Mouse (Mus musculus) embryonic facial prominence, embryonic 15.5 days (tissue): ENCODE measurements around the gene Ptprq. TPM values are rescaled to one million over a fixed set of nuclear protein-coding genes. Genes with fewer than 3 reads are reported as not detected.

ENCODE experiments used
- ATAC-seq: fragments of 200-750 bp; cut with Nextera tagmentation; 2 replicates; pipeline ENCODE4 v1.8.0; 2017; ENCODE audit warnings: low read depth, moderate TSS enrichment; ENCODE audit not compliant: insufficient number of reproducible peaks, low FRiP score, low TSS enrichment
- H3K27ac ChIP-seq: fragments of 300-500 bp; sonication (generic); replicated peaks from 2 replicates; pipeline ENCODE4 v1.5.1; 2015; ENCODE audit warnings: mild to moderate bottlenecking, inconsistent platforms
- H3K27me3 ChIP-seq: fragments of 300-500 bp; sonication (generic); 2 replicates; pipeline ENCODE4 v1.6.1; 2015; ENCODE audit warnings: inconsistent platforms
- H3K36me3 ChIP-seq: fragments of 300-500 bp; sonication (generic); 2 replicates; pipeline ENCODE4 v1.6.1; 2015; ENCODE audit warnings: mild to moderate bottlenecking, inconsistent platforms
- H3K4me1 ChIP-seq: fragments of 300-500 bp; sonication (generic); 2 replicates; pipeline ENCODE4 v1.6.1; 2015; ENCODE audit warnings: inconsistent platforms
- H3K4me2 ChIP-seq: fragments of 300-500 bp; sonication (generic); replicated peaks from 2 replicates; pipeline ENCODE4 v1.6.1; 2015; ENCODE audit warnings: mild to moderate bottlenecking, inconsistent platforms
- H3K4me3 ChIP-seq: fragments of 300-500 bp; sonication (generic); replicated peaks from 2 replicates; pipeline ENCODE4 v1.5.1; 2015; ENCODE audit warnings: mild to moderate bottlenecking, inconsistent platforms
- H3K9ac ChIP-seq: fragments of 300-500 bp; sonication (generic); 2 replicates; pipeline ENCODE4 v1.6.1; 2015; ENCODE audit warnings: inconsistent platforms
- H3K9me3 ChIP-seq: fragments of 300-500 bp; sonication (generic); replicated peaks from 2 replicates; pipeline ENCODE4 v1.6.1; 2016; ENCODE audit warnings: inconsistent platforms
- WGBS: fragments of 180-500 bp; shearing (Covaris S2); methylation state at CpG from one replicate; pipeline ENCODE4 v1.1.7; 2015; 5-methylcytosine and 5-hydroxymethylcytosine counted together
- polyA plus RNA-seq: library from polyadenylated mRNA; unstranded; fragments of >200 nt; fragmentation: Nextera tagmentation; extraction: Ambion mirVana; gene quantifications from 2 replicates; pipeline ENCODE4 v1.2.1, GENCODE M21; 2015

Ptprq gene
- polyA plus RNA-seq, 1 experiment from 2014 or later, result 0.19 TPM

DNA sequence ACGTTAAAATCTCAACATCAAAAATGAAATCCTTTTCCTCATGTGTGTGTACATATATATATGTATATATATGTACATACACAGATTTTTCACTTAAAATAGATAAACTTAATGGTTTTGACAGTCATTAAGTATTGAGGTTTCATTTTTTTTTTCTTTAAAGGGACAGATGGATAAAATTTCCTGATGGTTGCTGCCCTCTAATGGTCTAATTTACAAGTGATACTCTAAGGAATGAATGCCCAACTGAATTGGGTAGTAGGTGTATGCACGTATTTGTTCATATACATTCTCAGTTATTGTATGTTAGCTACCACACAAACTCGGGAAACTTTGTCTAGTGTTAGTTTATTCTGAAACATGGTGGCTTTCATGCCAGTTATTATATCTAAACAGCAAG, 15.4 kb downstream of the Ptprq start:
- Histone ChIP-seq H3K4me1 (no peaks in the 10 kb centered on the region), H3K36me3 (no peaks in the 10 kb centered on the region), H3K9me3 (no peaks in the 10 kb centered on the region), H3K27me3 (no peaks in the 10 kb centered on the region), H3K9ac (no peak overlapping the region), H3K27ac (no peak overlapping the region), H3K4me2 (no peak overlapping the region), H3K4me3 (no peak overlapping the region)
- ATAC-seq, result no peak
- WGBS, result 41% methylated on average over 3 of the region's 3 CpGs

DNA sequence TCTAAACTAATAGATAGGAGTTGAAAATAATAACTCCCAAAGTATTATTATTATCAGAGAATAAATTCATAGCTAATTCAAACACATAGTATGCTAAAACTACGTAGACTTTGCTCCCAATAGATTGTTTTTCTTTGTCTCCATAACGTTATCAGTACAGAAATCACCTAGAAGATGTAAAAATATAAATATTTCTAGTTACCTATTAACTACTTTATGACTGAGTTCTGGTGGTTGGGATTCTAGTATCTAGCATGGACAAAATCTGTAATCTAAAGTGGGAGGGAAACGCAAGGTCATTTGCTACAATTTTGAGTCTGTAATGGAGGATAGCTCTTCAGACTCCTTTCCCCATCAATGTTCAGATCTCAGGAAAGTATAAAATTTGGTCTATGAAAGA, 18.9 kb downstream of the Ptprq start:
- H3K9ac ChIP-seq, result no peak overlapping the region
- H3K27ac ChIP-seq, result no peak overlapping the region
- WGBS, result 87% methylated on average over 3 of the region's 3 CpGs
- no peaks in the 10 kb centered on the region for H3K9me3 ChIP-seq
- no peaks in the 10 kb centered on the region for H3K4me1 ChIP-seq
- ATAC-seq, result no peak
- H3K4me2 ChIP-seq, result no peak overlapping the region
- H3K27me3 ChIP-seq, result no peaks in the 10 kb centered on the region
- H3K4me3 ChIP-seq, result no peak overlapping the region
- no peaks in the 10 kb centered on the region for H3K36me3 ChIP-seq

DNA sequence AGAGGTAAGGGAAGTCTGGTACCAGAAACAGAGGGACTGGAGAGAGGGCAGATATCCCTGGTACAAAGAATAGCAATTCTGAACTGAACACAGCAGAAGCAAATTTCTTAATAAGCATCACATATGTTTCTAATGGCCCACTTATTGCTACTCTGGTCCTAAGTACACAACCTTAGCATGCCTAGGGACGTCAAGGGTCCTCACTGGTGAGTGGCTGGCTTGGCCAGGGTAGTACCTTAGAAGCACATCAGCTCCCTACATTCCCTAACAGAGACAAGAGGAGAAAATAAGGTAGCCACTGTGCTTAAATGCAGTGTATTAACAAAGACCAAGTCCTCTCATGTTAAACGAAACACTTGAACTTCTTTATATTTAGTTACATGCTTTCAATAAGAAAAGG, 21.1 kb downstream of the Ptprq start:
- no peaks in the 10 kb centered on the region for H3K27me3 ChIP-seq
- no peaks in the 10 kb centered on the region for H3K4me1 ChIP-seq
- ATAC-seq, result no peak
- no peaks in the 10 kb centered on the region for H3K36me3 ChIP-seq
- 57% methylated on average over 2 of the region's 2 CpGs for WGBS
- H3K9me3 ChIP-seq, result no peaks in the 10 kb centered on the region
- no peak overlapping the region for H3K4me3 ChIP-seq
- H3K27ac ChIP-seq, result no peak overlapping the region
- H3K9ac ChIP-seq, result no peak overlapping the region
- H3K4me2 ChIP-seq, result no peak overlapping the region

DNA sequence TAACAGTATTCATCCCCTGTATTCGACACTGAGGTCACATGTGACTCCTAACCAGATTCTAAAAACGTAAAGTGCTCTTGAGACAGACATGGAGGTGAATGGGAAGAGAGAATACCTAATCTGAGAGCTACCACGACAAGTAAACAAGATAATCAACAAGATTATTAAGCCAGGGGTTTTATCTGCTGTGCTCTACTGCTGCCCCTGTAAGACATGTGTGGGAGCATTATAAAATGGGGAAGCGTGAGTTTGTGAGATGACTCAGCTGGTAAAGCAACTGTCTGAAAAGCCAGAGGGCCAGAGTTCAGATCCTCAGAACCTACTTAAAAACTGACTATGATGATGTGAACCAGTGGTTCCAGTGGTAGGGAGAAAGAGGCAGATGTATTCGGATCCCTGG, 22.7 kb downstream of the Ptprq start:
- H3K4me2 ChIP-seq, result no peak overlapping the region
- H3K27me3 ChIP-seq, result no peaks in the 10 kb centered on the region
- H3K27ac ChIP-seq, result no peak overlapping the region
- ATAC-seq, result no peak
- no peak overlapping the region for H3K4me3 ChIP-seq
- H3K9ac ChIP-seq, result no peak overlapping the region
- 72% methylated on average over 5 of the region's 5 CpGs for WGBS
- H3K36me3 ChIP-seq, result no peaks in the 10 kb centered on the region
- no peaks in the 10 kb centered on the region for H3K9me3 ChIP-seq
- no peaks in the 10 kb centered on the region for H3K4me1 ChIP-seq

DNA sequence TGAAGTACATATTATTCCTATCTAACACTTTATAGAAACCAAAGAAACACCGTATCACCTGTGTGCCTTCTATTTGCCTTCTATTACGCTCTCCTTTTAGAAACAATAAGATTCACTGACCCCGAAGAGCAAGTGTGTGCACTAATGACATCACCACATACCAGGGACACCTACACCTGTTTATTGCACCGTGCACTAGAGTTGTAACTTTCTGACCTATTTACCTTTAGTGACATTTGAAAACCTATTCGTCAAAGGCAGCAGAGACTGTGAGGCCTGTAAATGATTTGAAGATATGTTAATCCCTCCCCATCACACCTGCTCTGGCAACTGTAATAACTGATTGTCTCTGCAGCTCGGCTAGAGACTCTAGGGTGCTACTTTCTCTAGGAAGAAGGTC, 32.5 kb downstream of the Ptprq start:
- H3K36me3 ChIP-seq, result no peaks in the 10 kb centered on the region
- no peak for ATAC-seq
- no peak overlapping the region for H3K27ac ChIP-seq
- no peak overlapping the region for H3K4me3 ChIP-seq
- no peak overlapping the region for H3K9ac ChIP-seq
- no peak overlapping the region for H3K4me2 ChIP-seq
- no peaks in the 10 kb centered on the region for H3K27me3 ChIP-seq
- no peaks in the 10 kb centered on the region for H3K9me3 ChIP-seq
- H3K4me1 ChIP-seq, result no peaks in the 10 kb centered on the region
- 68% methylated on average over 6 of the region's 6 CpGs for WGBS

DNA sequence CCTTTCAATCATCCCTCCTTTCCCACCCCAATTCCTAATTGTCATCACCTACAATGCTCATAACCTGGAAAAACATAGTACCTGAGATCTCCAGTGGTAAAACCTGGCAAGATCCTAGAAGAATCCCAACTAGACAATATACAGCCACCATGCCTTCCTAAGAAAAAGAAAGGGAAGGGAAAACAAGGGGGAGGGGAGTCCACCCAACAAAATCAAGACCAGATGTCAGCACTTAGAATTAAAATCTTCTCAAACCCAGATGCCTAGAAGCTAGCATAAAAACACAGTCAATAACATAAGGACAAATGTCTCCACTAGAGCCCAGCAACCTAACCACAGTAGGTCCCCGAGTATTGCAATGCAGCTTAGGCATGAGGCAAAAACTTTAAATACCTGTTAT, 43.9 kb downstream of the Ptprq start:
- no peaks in the 10 kb centered on the region for H3K36me3 ChIP-seq
- no peak overlapping the region for H3K9ac ChIP-seq
- no peaks in the 10 kb centered on the region for H3K4me1 ChIP-seq
- 20% methylated on average over 1 of the region's 1 CpGs for WGBS
- H3K9me3 ChIP-seq, result no peaks in the 10 kb centered on the region
- H3K4me2 ChIP-seq, result no peak overlapping the region
- no peak overlapping the region for H3K4me3 ChIP-seq
- H3K27ac ChIP-seq, result no peak overlapping the region
- H3K27me3 ChIP-seq, result no peaks in the 10 kb centered on the region
- no peak for ATAC-seq

DNA sequence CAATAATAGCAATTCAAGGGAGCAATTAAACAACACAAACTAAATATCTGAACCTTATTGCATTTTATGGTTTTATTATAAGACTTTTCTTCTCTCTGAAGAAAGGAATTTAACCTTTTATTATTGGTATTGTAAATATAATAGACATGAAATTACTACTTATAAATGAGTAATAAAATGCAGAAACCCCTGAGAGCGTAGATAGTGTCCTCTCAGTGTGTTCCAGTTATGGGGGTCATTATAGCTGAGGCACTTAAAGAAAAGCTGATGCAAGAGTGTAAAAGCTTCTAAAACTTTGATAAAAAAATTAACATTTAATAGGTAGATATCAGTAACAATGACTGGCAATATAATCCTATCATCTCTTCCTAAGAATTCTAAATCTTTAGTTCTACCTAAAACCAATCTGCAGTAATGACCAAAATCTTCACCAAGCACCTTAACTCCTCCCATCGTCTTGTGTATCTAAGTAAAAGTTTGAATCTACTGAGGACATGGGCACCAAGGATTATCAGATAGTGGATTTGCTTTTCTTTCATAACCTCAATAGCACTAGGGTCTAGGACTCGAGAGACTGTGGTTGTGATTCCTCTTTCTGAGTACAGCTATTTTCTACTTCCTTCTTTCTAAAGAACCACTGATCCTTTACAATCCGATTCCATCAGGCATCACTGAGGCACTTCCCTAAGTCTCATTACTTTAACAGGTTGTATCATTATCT, 51.3 kb downstream of the Ptprq start:
- Histone ChIP-seq H3K4me3 (no peak overlapping the region), H3K9me3 (no peaks in the 10 kb centered on the region), H3K27ac (no peak overlapping the region), H3K27me3 (no peaks in the 10 kb centered on the region), H3K4me1 (no peaks in the 10 kb centered on the region), H3K9ac (no peak overlapping the region), H3K36me3 (no peaks in the 10 kb centered on the region), H3K4me2 (no peak overlapping the region)
- 84% methylated on average over 4 of the region's 4 CpGs for WGBS
- ATAC-seq, result no peak

DNA sequence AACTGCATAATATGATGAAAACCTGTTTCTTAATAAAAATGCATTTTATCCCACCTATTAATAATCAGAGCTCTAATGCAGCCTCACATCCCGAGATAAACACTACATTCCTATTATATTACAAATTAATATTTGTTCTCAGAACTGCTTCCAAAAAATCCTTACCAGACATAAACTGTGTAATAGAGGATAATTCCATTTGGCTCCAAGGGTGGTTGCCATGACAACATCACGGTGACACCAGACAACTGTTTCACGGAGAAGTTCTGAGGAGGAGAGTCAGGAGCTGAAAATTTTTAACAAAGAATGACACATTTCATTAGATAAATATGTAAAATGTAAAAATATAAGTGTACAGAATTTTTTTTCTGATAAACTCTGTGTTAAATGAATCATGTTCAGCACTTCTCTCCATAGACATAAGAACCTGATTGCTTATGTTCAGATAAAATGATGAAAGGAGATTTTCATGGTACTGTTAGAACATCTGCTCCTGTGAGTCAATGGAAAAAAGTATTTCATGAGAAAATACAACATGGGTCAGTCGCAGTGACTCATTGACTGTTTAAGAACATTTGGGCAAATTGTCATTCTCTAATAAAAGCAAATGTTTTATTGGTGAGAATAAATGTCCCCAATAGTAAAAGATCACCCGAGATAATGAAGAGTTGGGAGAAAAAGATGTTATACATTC, 57.3 kb downstream of the Ptprq start:
- H3K36me3 ChIP-seq, result no peaks in the 10 kb centered on the region
- no peaks in the 10 kb centered on the region for H3K4me1 ChIP-seq
- H3K27me3 ChIP-seq, result no peaks in the 10 kb centered on the region
- H3K9me3 ChIP-seq, result no peaks in the 10 kb centered on the region
- WGBS, result 32% methylated on average over 5 of the region's 5 CpGs
- no peak overlapping the region for H3K27ac ChIP-seq
- no peak overlapping the region for H3K4me2 ChIP-seq
- H3K4me3 ChIP-seq, result no peak overlapping the region
- ATAC-seq, result no peak
- no peak overlapping the region for H3K9ac ChIP-seq

DNA sequence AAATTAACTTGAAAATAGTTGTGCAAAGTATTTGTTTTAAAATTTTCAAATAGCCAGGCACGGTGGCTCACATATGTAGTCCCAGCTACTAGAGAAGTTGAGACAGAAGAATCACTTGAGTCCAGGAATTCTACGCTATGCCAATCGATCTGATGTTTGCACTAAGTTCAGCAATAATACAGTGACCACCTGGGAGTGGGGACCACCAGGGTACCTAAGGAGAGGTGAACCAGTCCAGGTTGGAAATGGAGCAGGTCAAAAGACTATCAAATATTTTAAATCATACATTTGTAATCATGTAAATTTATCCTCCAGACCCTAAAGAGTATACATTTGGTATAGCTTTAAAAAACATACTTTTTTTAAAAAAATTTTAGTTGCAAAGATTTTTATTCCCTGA, 57.9 kb downstream of the Ptprq start:
- Histone ChIP-seq H3K4me3 (no peak overlapping the region), H3K9ac (no peak overlapping the region), H3K36me3 (no peaks in the 10 kb centered on the region), H3K27me3 (no peaks in the 10 kb centered on the region), H3K4me2 (no peak overlapping the region), H3K4me1 (no peaks in the 10 kb centered on the region), H3K27ac (no peak overlapping the region), H3K9me3 (no peaks in the 10 kb centered on the region)
- WGBS, result 71% methylated on average over 3 of the region's 3 CpGs
- ATAC-seq, result no peak

DNA sequence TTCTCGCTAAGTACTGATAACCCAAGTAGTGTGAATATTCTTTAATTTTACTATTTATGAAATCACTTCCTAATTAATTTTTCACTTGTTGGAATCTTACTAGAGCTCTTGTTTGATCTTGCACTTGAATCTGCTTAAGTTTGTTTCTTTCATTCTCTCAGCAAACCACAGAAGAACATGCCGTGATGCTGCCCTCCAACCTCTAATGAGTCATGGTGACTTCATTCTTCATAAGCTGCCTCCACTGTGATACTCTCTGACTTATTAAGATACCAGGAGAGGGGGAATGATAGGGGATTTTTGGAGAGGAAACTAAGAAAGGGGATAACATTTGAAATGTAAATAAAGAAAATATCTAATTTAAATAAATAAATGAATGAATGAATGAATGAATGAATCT, 60.7 kb downstream of the Ptprq start:
- H3K9me3 ChIP-seq, result no peaks in the 10 kb centered on the region
- no peak overlapping the region for H3K4me3 ChIP-seq
- WGBS, result 89% methylated on average over 2 of the region's 2 CpGs
- no peaks in the 10 kb centered on the region for H3K27me3 ChIP-seq
- no peak overlapping the region for H3K4me2 ChIP-seq
- H3K9ac ChIP-seq, result no peak overlapping the region
- H3K27ac ChIP-seq, result no peak overlapping the region
- no peaks in the 10 kb centered on the region for H3K36me3 ChIP-seq
- no peaks in the 10 kb centered on the region for H3K4me1 ChIP-seq
- ATAC-seq, result no peak

DNA sequence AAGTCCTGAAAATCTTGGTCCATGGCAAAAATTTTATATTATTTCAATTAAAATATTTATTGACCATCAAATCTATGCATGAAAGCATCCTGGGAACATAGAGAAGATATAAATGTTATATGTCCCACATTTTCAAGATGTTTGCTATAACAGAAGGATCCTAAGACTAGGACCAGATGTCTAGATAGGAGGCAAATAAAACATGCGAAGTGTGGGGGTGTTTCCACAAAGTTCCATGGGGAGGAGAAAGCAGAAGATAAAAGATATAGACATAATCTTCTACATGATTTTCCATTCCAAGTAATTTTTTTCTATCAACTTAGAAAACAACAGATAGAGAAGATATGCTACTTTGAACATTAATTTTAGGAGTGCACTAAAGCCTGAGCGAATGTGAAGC, 70.2 kb downstream of the Ptprq start:
- H3K4me1 ChIP-seq, result no peaks in the 10 kb centered on the region
- H3K4me3 ChIP-seq, result no peak overlapping the region
- H3K27me3 ChIP-seq, result no peaks in the 10 kb centered on the region
- no peaks in the 10 kb centered on the region for H3K9me3 ChIP-seq
- 77% methylated on average over 2 of the region's 2 CpGs for WGBS
- ATAC-seq, result no peak
- no peak overlapping the region for H3K9ac ChIP-seq
- no peak overlapping the region for H3K4me2 ChIP-seq
- H3K36me3 ChIP-seq, result no peaks in the 10 kb centered on the region
- H3K27ac ChIP-seq, result no peak overlapping the region

DNA sequence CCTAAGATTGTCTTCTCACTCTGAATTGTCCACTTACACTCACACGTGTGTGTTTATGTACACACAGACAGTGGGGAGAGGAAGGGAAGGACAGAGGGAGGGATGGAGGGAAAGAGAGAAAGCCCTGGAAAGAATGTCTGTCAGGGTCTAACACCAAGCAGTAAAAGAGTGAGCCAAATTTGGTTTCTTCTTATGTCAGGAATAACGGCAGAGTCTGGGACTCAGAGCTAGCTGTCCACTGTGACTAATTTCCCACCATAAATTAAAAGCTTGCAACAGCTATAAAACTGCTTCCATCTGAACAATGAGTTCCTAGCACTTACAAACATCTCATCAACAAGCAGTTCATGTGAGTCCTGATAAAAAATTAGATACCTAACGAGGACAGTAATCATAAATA, 91.7 kb downstream of the Ptprq start:
- H3K9me3 ChIP-seq, result no peaks in the 10 kb centered on the region
- no peak overlapping the region for H3K4me3 ChIP-seq
- no peak overlapping the region for H3K9ac ChIP-seq
- H3K36me3 ChIP-seq, result no peaks in the 10 kb centered on the region
- ATAC-seq, result no peak
- no peak overlapping the region for H3K4me2 ChIP-seq
- no peaks in the 10 kb centered on the region for H3K4me1 ChIP-seq
- 69% methylated on average over 3 of the region's 3 CpGs for WGBS
- no peak overlapping the region for H3K27ac ChIP-seq
- no peaks in the 10 kb centered on the region for H3K27me3 ChIP-seq
